Mouse (Mus musculus) MEL (cell line): ENCODE results near the gene Lrrc18. TPM values are rescaled to one million over a fixed set of nuclear protein-coding genes. Genes with fewer than 3 reads are reported as not detected.

Experiments
- DNase-seq: peaks from one replicate; pipeline ENCODE4 v3.0.0; 2011; ENCODE audit warnings: low read depth, low spot score
- H3K27ac ChIP-seq: 2 replicates; pipeline ENCODE4 v1.5.1; 2012; ENCODE audit warnings: low read depth, mild to moderate bottlenecking, control low read depth, low read length, moderate library complexity; ENCODE audit not compliant: control insufficient read depth
- H3K27me3 ChIP-seq, 2 experiments: fragments of 150-350 bp in 1 of 2; sonication (generic) in 1 of 2; 2 replicates each; pipeline ENCODE4 v1.6.1; 2012; ENCODE audit warnings: low read length in 2 of 2, mild to moderate bottlenecking in 2 of 2, improper control_type of control experiment in 1 of 2, moderate library complexity in 1 of 2; ENCODE audit not compliant: insufficient read depth in 2 of 2, control insufficient read depth in 1 of 2
- H3K36me3 ChIP-seq, 2 experiments: 2 replicates each; pipeline ENCODE4 v1.6.1; 2012 to 2014; ENCODE audit warnings: low read length in 2 of 2, improper control_type of control experiment in 1 of 2, inconsistent platforms in 1 of 2, mild to moderate bottlenecking in 1 of 2; ENCODE audit not compliant: insufficient read depth in 2 of 2, control insufficient read depth in 1 of 2
- H3K4me1 ChIP-seq, 2 experiments: fragments of 150-350 bp in 1 of 2; sonication (generic) in 1 of 2; 2 replicates each; pipeline ENCODE4 v1.6.1; 2012; ENCODE audit warnings: low read length in 2 of 2, improper control_type of control experiment in 1 of 2, mild to moderate bottlenecking in 1 of 2; ENCODE audit not compliant: insufficient read depth in 2 of 2, control insufficient read depth in 1 of 2
- H3K4me3 ChIP-seq, 2 experiments: fragments of 150-350 bp in 1 of 2; sonication (generic) in 1 of 2; 2 replicates each; pipeline ENCODE4 v1.5.1; 2012; ENCODE audit warnings: low read depth in 2 of 2, low read length in 2 of 2, mild to moderate bottlenecking in 2 of 2, moderate library complexity in 2 of 2, control low read depth in 1 of 2, improper control_type of control experiment in 1 of 2; ENCODE audit not compliant: control insufficient read depth in 1 of 2, insufficient read depth in 1 of 2
- H3K79me2 ChIP-seq: 2 replicates; pipeline ENCODE4 v1.6.1; 2012; ENCODE audit warnings: mild to moderate bottlenecking, low read length, moderate library complexity; ENCODE audit not compliant: control insufficient read depth, poor library complexity, insufficient read depth
- H3K9ac ChIP-seq: 2 replicates; pipeline ENCODE4 v1.6.1; 2012; ENCODE audit warnings: low read depth, mild to moderate bottlenecking, control low read depth, low read length, moderate library complexity; ENCODE audit not compliant: control insufficient read depth, poor library complexity, severe bottlenecking
- H3K9me3 ChIP-seq: fragments of 150-350 bp; sonication (generic); replicated peaks from 2 replicates; pipeline ENCODE4 v1.6.1; 2012; ENCODE audit warnings: mild to moderate bottlenecking, low read length, improper control_type of control experiment, moderate library complexity; ENCODE audit not compliant: insufficient read depth
- BHLHE40 ChIP-seq: IDR thresholded peaks from 2 replicates; pipeline ENCODE4 v1.6.1; 2012; ENCODE audit warnings: low read depth, mild to moderate bottlenecking, inconsistent platforms, low read length, improper control_type of control experiment, borderline replicate concordance
- CHD1 ChIP-seq: IDR thresholded peaks from 2 replicates; pipeline ENCODE4 v1.6.1; 2012; ENCODE audit warnings: low read depth, mild to moderate bottlenecking, inconsistent platforms, low read length, improper control_type of control experiment
- CHD2 ChIP-seq: IDR thresholded peaks from 2 replicates; pipeline ENCODE4 v1.6.1; 2011; ENCODE audit warnings: low read length, improper control_type of control experiment
- ELF1 ChIP-seq: IDR thresholded peaks from 2 replicates; pipeline ENCODE4 v1.6.1; 2014; ENCODE audit warnings: low read depth, mild to moderate bottlenecking, inconsistent platforms, low read length, improper control_type of control experiment, moderate library complexity
- ETS1 ChIP-seq: IDR thresholded peaks from 2 replicates; pipeline ENCODE4 v1.6.1; 2012; ENCODE audit warnings: low read depth, mild to moderate bottlenecking, inconsistent platforms, low read length, improper control_type of control experiment, moderate library complexity
- GABPA ChIP-seq: IDR thresholded peaks from 2 replicates; pipeline ENCODE4 v1.6.1; 2012; ENCODE audit warnings: low read depth, mild to moderate bottlenecking, inconsistent platforms, low read length, improper control_type of control experiment, moderate library complexity
- GATA1 ChIP-seq: IDR thresholded peaks from 2 replicates; pipeline ENCODE4 v1.6.1; 2011; ENCODE audit warnings: low read depth, low read length, improper control_type of control experiment
- JUND ChIP-seq: IDR thresholded peaks from 2 replicates; pipeline ENCODE4 v1.6.1; 2011; ENCODE audit warnings: low read depth, mild to moderate bottlenecking, improper control_type of control experiment, low read length
- KAT2A ChIP-seq: conservative IDR thresholded peaks from 2 replicates; pipeline ENCODE4 v1.6.1; 2012; ENCODE audit warnings: low read depth, low read length, improper control_type of control experiment, inconsistent platforms
- MAFK ChIP-seq: IDR thresholded peaks from 2 replicates; pipeline ENCODE4 v1.6.1; 2011; ENCODE audit warnings: low read depth, mild to moderate bottlenecking, low read length, improper control_type of control experiment, borderline replicate concordance
- MAZ ChIP-seq: IDR thresholded peaks from 2 replicates; pipeline ENCODE4 v1.6.1; 2012; ENCODE audit warnings: low read depth, mild to moderate bottlenecking, inconsistent platforms, low read length, improper control_type of control experiment
- MEF2A ChIP-seq: IDR thresholded peaks from 2 replicates; pipeline ENCODE4 v1.6.1; 2014; ENCODE audit warnings: low read depth, mild to moderate bottlenecking, inconsistent platforms, low read length, improper control_type of control experiment; ENCODE audit not compliant: poor library complexity, insufficient replicate concordance, severe bottlenecking; ENCODE audit errors: extremely low read depth
- MXI1 ChIP-seq: IDR thresholded peaks from 2 replicates; pipeline ENCODE4 v1.6.1; 2011; ENCODE audit warnings: mild to moderate bottlenecking, low read depth, low read length, improper control_type of control experiment
- MYC ChIP-seq: IDR thresholded peaks from 2 replicates; pipeline ENCODE4 v1.6.1; 2011; ENCODE audit warnings: low read depth, mild to moderate bottlenecking, low read length, improper control_type of control experiment, moderate library complexity
- POLR2AphosphoS5 ChIP-seq: IDR thresholded peaks from 2 replicates; pipeline ENCODE4 v1.6.1; 2012; ENCODE audit warnings: low read depth, borderline replicate concordance, mild to moderate bottlenecking, inconsistent platforms, low read length, moderate library complexity, mixed read lengths
- SIN3A ChIP-seq: IDR thresholded peaks from 2 replicates; pipeline ENCODE4 v1.6.1; 2012; ENCODE audit warnings: low read length, improper control_type of control experiment, inconsistent platforms
- SMC3 ChIP-seq: IDR thresholded peaks from 2 replicates; pipeline ENCODE4 v1.6.1; 2011; ENCODE audit warnings: low read depth, low read length, improper control_type of control experiment
- TAL1 ChIP-seq: IDR thresholded peaks from 2 replicates; pipeline ENCODE4 v1.6.1; 2012; ENCODE audit warnings: mild to moderate bottlenecking, inconsistent platforms, low read length, moderate library complexity, mixed read lengths
- TBP ChIP-seq: IDR thresholded peaks from 2 replicates; pipeline ENCODE4 v1.8.0; 2011; ENCODE audit warnings: low read depth, low read length, improper control_type of control experiment
- TCF12 ChIP-seq: IDR thresholded peaks from 2 replicates; pipeline ENCODE4 v1.6.1; 2014; ENCODE audit warnings: low read depth, mild to moderate bottlenecking, inconsistent platforms, low read length, improper control_type of control experiment, moderate library complexity
- UBTF ChIP-seq: IDR thresholded peaks from 2 replicates; pipeline ENCODE4 v1.6.1; 2012; ENCODE audit warnings: low read depth, mild to moderate bottlenecking, inconsistent platforms, low read length, improper control_type of control experiment, moderate library complexity, borderline replicate concordance; ENCODE audit not compliant: insufficient read depth
- USF1 ChIP-seq: IDR thresholded peaks from 2 replicates; pipeline ENCODE4 v1.6.1; 2014; ENCODE audit warnings: low read depth, mild to moderate bottlenecking, inconsistent platforms, low read length, improper control_type of control experiment, moderate library complexity
- USF2 ChIP-seq, 2 experiments: IDR thresholded peaks; 2 replicates each; pipeline ENCODE4 v1.6.1; 2011 to 2012; ENCODE audit warnings: improper control_type of control experiment in 2 of 2, low read length in 2 of 2, borderline replicate concordance in 1 of 2, inconsistent platforms in 1 of 2, low read depth in 1 of 2, mild to moderate bottlenecking in 1 of 2; ENCODE audit not compliant: insufficient read depth in 1 of 2
- ZC3H11A ChIP-seq: IDR thresholded peaks from 2 replicates; pipeline ENCODE4 v1.6.1; 2012; ENCODE audit warnings: low read depth, mild to moderate bottlenecking, inconsistent platforms, low read length, improper control_type of control experiment
- ZKSCAN1 ChIP-seq: IDR thresholded peaks from 2 replicates; pipeline ENCODE4 v1.6.1; 2012; ENCODE audit warnings: low read depth, mild to moderate bottlenecking, inconsistent platforms, low read length, improper control_type of control experiment, moderate library complexity
- ZNF384 ChIP-seq: IDR thresholded peaks from 2 replicates; pipeline ENCODE4 v1.6.1; 2012; ENCODE audit warnings: low read depth, mild to moderate bottlenecking, inconsistent platforms, low read length, improper control_type of control experiment
- polyA plus RNA-seq, 2 experiments: library from polyadenylated mRNA; stranded (reverse) in 1 of 2; unstranded in 1 of 2; fragments of >175 nt in 1 of 2; fragments of >200 nt in 1 of 2; gene quantifications; 2 replicates each; pipeline versions ENCODE4 v1.2.1 to v1.2.4; 2012; ENCODE audit warnings: low replicate concordance in 2 of 2, low read depth in 1 of 2; ENCODE audit not compliant: insufficient read length in 2 of 2, insufficient read depth in 1 of 2, missing spikeins in 1 of 2
- total RNA-seq: library from RNA; depleted of rRNA; stranded (reverse); fragments of 300-350 nt; gene quantifications from 2 replicates; pipeline ENCODE4 v1.2.3, GENCODE M21; 2012

Gene Lrrc18
- total and polyA plus RNA-seq, 3 experiments, result 0.03 TPM; not detected in 2

DNA sequence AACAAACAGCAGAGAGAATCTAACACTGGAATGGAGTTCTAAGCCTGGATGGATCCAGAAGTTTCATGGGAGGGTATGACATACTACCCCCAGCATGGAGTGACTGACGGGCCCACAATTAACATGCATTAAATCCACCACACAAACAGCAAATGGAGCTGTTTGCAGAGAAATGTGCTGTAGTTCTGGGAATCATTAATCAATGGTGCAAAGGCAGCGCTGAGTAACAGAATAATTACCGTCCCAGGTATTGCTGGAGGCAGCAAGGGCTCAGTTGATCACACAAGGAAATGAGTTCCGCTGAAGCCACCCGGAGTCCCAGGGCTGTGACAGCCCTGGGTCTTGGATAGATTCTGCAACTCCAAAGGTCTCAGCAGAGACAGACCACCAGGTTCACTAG lies 44.2 kb downstream of the Lrrc18 start:
- no peaks in the 10 kb centered on the region for H3K4me1 ChIP-seq
- TF ChIP-seq CHD1, result no peak
- no peak for TF ChIP-seq POLR2AphosphoS5
- TF ChIP-seq ZNF384, result no peak
- TF ChIP-seq MXI1, result no peak
- TF ChIP-seq GATA1, result no peak
- TF ChIP-seq USF2 (IDR thresholded peaks at IDR 0.05; ENCODE audit: borderline replicate concordance in 1 of 2, insufficient read depth in 1 of 2, low read depth in 1 of 2, low read length in 2 of 2), result no peak
- no peak for TF ChIP-seq ELF1
- TF ChIP-seq SIN3A, result no peak
- no peak for TF ChIP-seq MAFK
- TF ChIP-seq BHLHE40, result no peak
- TF ChIP-seq CHD2, result no peak
- H3K4me3 ChIP-seq, result no peak overlapping the region
- H3K27me3 ChIP-seq, result no peaks in the 10 kb centered on the region
- H3K79me2 ChIP-seq, result no peaks in the 10 kb centered on the region
- no peaks in the 10 kb centered on the region for H3K9me3 ChIP-seq
- no peaks in the 10 kb centered on the region for H3K36me3 ChIP-seq
- no peak overlapping the region for H3K9ac ChIP-seq
- DNase-seq, result no peak
- no peak overlapping the region for H3K27ac ChIP-seq

DNA sequence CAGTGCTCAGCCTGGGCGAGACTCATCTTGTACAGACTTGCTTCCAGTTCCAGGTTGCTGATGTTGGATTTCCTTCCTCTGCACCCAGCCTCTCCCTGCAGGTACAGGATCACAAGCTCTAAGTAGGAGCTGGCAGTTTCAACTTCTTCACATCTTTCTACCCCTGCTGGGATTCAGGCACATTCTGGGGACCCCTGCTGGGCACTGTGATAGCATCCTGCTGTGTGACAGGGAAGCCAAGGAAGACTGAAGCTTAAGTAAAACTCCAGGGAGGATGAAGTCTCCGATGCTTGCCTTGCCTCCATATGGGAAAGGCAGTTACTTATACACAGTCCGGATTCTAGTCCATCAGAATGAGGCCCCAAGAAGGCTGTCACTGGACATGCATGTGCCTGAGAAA lies 45.6 kb downstream of the Lrrc18 start:
- no peak overlapping the region for H3K9ac ChIP-seq
- H3K79me2 ChIP-seq, result no peaks in the 10 kb centered on the region
- H3K4me1 ChIP-seq, result no peaks in the 10 kb centered on the region
- TF ChIP-seq SMC3 (no peak), USF2 (IDR thresholded peaks at IDR 0.05; ENCODE audit: borderline replicate concordance in 1 of 2, insufficient read depth in 1 of 2, low read depth in 1 of 2, low read length in 2 of 2) (no peak), TAL1 (no peak), ZKSCAN1 (no peak), ZC3H11A (no peak), GABPA (no peak), ETS1 (no peak), KAT2A (no peak), BHLHE40 (no peak), USF1 (no peak), MAZ (no peak), SIN3A (no peak), JUND (no peak), TBP (no peak), UBTF (no peak), TCF12 (no peak), MYC (no peak), MEF2A (no peak)
- H3K27ac ChIP-seq, result no peak overlapping the region
- no peak for DNase-seq
- H3K9me3 ChIP-seq, result no peaks in the 10 kb centered on the region
- H3K4me3 ChIP-seq, result no peak overlapping the region
- H3K27me3 ChIP-seq, result no peaks in the 10 kb centered on the region
- no peaks in the 10 kb centered on the region for H3K36me3 ChIP-seq
